Mouse (Mus musculus) CH12.LX (cell line): ENCODE results near the gene Arl5a.

Source experiments
- CTCF ChIP-seq, 2 experiments: IDR thresholded peaks in 1 of 2; conservative IDR thresholded peaks in 1 of 2; 2 replicates each; pipeline ENCODE4 v1.5.1; 2011 to 2012; ENCODE audit warnings: low read depth in 2 of 2, low read length in 2 of 2, improper control_type of control experiment in 1 of 2, inconsistent platforms in 1 of 2, mild to moderate bottlenecking in 1 of 2, moderate library complexity in 1 of 2
- E2F4 ChIP-seq: IDR thresholded peaks from 2 replicates; pipeline ENCODE4 v1.6.1; 2011; ENCODE audit warnings: low read depth, low read length, improper control_type of control experiment; ENCODE audit not compliant: insufficient replicate concordance
- EP300 ChIP-seq: IDR thresholded peaks from 2 replicates; pipeline ENCODE4 v1.6.1; 2011; ENCODE audit warnings: low read length, improper control_type of control experiment
- MAX ChIP-seq: IDR thresholded peaks from 2 replicates; pipeline ENCODE4 v1.6.1; 2011; ENCODE audit warnings: low read length, improper control_type of control experiment
- MEF2A ChIP-seq: IDR thresholded peaks from 2 replicates; pipeline ENCODE4 v1.6.1; 2014; ENCODE audit warnings: low read depth, mild to moderate bottlenecking, inconsistent platforms, low read length, improper control_type of control experiment, borderline replicate concordance
- MXI1 ChIP-seq: IDR thresholded peaks from 2 replicates; pipeline ENCODE4 v1.6.1; 2011; ENCODE audit warnings: mild to moderate bottlenecking, low read depth, low read length, improper control_type of control experiment
- POLR2A ChIP-seq: IDR thresholded peaks from 2 replicates; pipeline ENCODE4 v1.6.1; 2011; ENCODE audit warnings: low read depth, mild to moderate bottlenecking, improper control_type of control experiment, low read length
- USF2 ChIP-seq: conservative IDR thresholded peaks from 2 replicates; pipeline ENCODE4 v1.6.1; 2011; ENCODE audit warnings: low read depth, low read length, improper control_type of control experiment
- ZC3H11A ChIP-seq: IDR thresholded peaks from 2 replicates; pipeline ENCODE4 v1.6.1; 2012; ENCODE audit warnings: low read depth, mild to moderate bottlenecking, inconsistent platforms, low read length, improper control_type of control experiment

DNA sequence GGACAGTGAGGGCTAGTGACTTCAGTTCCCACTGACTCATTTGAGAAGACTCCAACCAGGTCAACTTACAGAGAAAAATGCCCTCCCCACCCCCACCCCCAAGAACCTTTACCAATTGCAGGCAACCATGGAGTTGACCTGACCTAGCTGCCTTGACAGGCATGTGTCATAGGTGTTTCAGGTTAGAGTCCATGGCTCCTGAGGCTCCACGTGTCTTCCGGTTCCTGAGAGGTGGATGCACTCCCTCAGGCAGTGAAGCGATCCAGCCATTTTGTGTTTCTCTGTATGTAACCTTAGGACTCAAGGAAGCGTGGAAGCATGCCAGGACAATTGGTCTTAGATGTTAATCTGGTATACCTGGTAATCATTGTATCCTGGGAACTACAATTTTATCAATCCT is 13.7 kb upstream of the Arl5a start:
- TF ChIP-seq MAX (no peak), CTCF (conservative IDR thresholded peaks at IDR 0.05 in 1 of 2, IDR thresholded peaks at IDR 0.05 in 1 of 2; ENCODE audit: low read depth in 2 of 2, low read length in 2 of 2) (no peak), MXI1 (no peak), EP300 (no peak), ZC3H11A (no peak), E2F4 (no peak), MEF2A (no peak), POLR2A (no peak), USF2 (no peak)
